Mouse (Mus musculus): ENCODE measurements around the gene Rnaseh2b. TPM values are rescaled to one million over a fixed set of nuclear protein-coding genes. Genes with fewer than 3 reads are reported as not detected.

The Rnaseh2b gene
- polyA plus RNA-seq, 2 experiments: 29.8 to 75.6 TPM

DNA sequence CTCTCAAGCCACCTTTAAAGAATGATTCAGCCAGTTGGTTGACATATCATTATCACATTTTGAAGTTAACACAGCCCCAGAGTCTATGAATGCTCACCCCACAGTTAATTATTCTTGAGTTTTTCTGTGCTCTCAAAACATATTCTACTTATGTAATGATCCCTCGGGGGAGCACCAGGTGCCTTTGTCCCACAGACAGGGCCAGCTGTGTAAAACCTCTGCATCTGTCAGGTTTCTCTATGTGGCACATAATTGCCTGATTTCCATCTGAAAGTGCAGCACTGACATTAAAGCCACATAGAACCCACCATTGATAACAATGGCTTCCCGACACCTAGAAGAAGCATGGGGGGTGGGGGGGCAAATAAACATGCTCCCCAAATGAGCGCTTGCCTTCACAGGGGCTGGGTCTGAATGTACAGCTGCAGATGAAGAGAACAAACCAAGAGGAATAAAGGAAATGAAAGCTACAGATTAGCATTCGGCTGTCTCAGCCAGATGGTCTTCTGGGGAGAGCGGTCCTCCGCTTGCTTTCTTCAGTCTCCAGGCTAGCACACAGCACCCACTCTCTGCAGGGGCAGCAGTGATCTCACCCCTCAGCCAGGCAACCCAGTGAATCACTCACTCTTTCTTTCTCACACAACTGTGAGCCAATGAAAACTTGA, 96.8 kb downstream of the Rnaseh2b start:
- DNase-seq (ENCODE audit: low read depth in 3 of 3, low spot score in 3 of 3) (no peak), ATAC-seq (ENCODE audit: insufficient read depth) (no peak)
- Histone ChIP-seq H3K27me3 (ENCODE audit: control insufficient read depth, insufficient read depth, low read length) (no peaks in the 10 kb centered on the region), H3K9me3 (ENCODE audit: control insufficient read depth, low read length) (no peaks in the 10 kb centered on the region), H3K4me2 (ENCODE audit: low read depth) (no peak overlapping the region), H3K4me1 (replicated peaks; ENCODE audit: control insufficient read depth in 2 of 2, insufficient read depth in 2 of 2, low read length in 1 of 2) (no peaks in the 10 kb centered on the region), H3K36me3 (replicated peaks; ENCODE audit: control insufficient read depth, insufficient read depth, low read depth) (no peaks in the 10 kb centered on the region), H3K27ac (no peak overlapping the region), H3K9ac (replicated peaks) (no peak overlapping the region), H3K4me3 (ENCODE audit: insufficient read depth in 1 of 2, low read depth in 2 of 2, low read length in 2 of 2) (no peak overlapping the region)
- no peak for TF ChIP-seq CTCF (IDR thresholded peaks at IDR 0.05; ENCODE audit: low read depth)
- TF ChIP-seq EP300 (IDR thresholded peaks at IDR 0.05; ENCODE audit: low read depth): no peak
- 65% methylated on average over 6 of the region's 6 CpGs for WGBS (ENCODE audit: insufficient replicate concordance)

- no peaks in the 10 kb centered on the region for H3K36me3 ChIP-seq (replicated peaks; ENCODE audit: control insufficient read depth, insufficient read depth, low read depth)
- no peak overlapping the region for H3K9ac ChIP-seq (replicated peaks)
- 54% methylated on average over 9 of the region's 9 CpGs for WGBS (ENCODE audit: insufficient replicate concordance)
- no peak overlapping the region for H3K4me2 ChIP-seq (ENCODE audit: low read depth)
- H3K9me3 ChIP-seq (ENCODE audit: control insufficient read depth, low read length): no peaks in the 10 kb centered on the region
- no peaks in the 10 kb centered on the region for H3K27me3 ChIP-seq (ENCODE audit: control insufficient read depth, insufficient read depth, low read length)
- no peak overlapping the region for H3K4me3 ChIP-seq (ENCODE audit: insufficient read depth in 1 of 2, low read depth in 2 of 2, low read length in 2 of 2)
- no peak for DNase-seq (ENCODE audit: low read depth in 3 of 3, low spot score in 3 of 3)
- no peaks in the 10 kb centered on the region for H3K4me1 ChIP-seq (replicated peaks; ENCODE audit: control insufficient read depth in 2 of 2, insufficient read depth in 2 of 2, low read length in 1 of 2)
- no peak for TF ChIP-seq CTCF (IDR thresholded peaks at IDR 0.05; ENCODE audit: low read depth)
- no peak for TF ChIP-seq EP300 (IDR thresholded peaks at IDR 0.05; ENCODE audit: low read depth)
- ATAC-seq (ENCODE audit: insufficient read depth): no peak
- H3K27ac ChIP-seq: no peak overlapping the region
Measured at GRCm38 (mm10) chr14:62389729-62390536, 97.5 kb downstream of the Rnaseh2b start.

DNA sequence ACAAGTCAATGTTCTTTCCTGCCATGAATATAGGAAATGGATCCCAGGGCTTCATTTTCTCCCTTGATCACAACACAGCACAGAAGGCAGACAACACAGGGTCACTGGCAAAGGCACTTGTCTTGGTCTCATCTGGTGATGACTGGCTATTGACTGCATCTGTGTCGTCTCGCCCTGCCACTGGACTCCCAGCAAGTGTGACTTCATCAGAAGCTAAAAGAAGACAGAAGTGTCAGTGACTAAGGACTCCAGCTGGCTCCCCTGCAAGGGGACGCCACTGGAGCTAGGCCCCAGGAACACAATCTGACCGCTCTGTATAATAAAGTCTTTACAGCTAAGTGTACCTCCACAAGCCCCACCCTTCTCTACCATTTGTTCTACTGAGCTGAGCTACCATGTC, 100.4 kb downstream of the Rnaseh2b start:
- Histone ChIP-seq H3K4me3 (ENCODE audit: insufficient read depth in 1 of 2, low read depth in 2 of 2, low read length in 2 of 2) (no peak overlapping the region), H3K27me3 (ENCODE audit: control insufficient read depth, insufficient read depth, low read length) (no peaks in the 10 kb centered on the region), H3K4me1 (replicated peaks; ENCODE audit: control insufficient read depth in 2 of 2, insufficient read depth in 2 of 2, low read length in 1 of 2) (no peaks in the 10 kb centered on the region), H3K36me3 (replicated peaks; ENCODE audit: control insufficient read depth, insufficient read depth, low read depth) (no peaks in the 10 kb centered on the region), H3K27ac (no peak overlapping the region), H3K4me2 (ENCODE audit: low read depth) (no peak overlapping the region), H3K9ac (replicated peaks) (no peak overlapping the region), H3K9me3 (ENCODE audit: control insufficient read depth, low read length) (no peaks in the 10 kb centered on the region)
- no peak for TF ChIP-seq CTCF (IDR thresholded peaks at IDR 0.05; ENCODE audit: low read depth)
- no peak for TF ChIP-seq EP300 (IDR thresholded peaks at IDR 0.05; ENCODE audit: low read depth)
- no peak for DNase-seq (ENCODE audit: low read depth in 3 of 3, low spot score in 3 of 3)
- ATAC-seq (ENCODE audit: insufficient read depth): no peak
- WGBS (ENCODE audit: insufficient replicate concordance): 66% methylated on average over 4 of the region's 4 CpGs

DNA sequence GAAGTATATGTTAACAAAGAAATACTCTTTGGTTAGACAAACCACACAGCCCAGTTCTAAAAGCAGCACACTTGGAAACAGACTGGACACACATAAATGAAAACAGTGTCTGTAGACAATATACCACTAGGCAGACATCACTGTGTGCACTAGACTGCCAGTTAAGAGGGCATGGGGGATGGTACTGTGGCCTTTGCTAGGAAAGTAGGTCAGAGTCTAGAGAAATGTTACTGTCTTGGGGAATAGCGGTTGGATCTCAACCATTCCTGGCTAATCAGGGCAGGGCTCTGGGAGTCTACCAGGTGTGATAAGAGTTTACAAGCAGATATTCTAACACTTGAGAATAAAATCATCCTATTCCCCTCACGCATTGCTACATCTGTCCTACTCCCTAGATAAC, 103.0 kb downstream of the Rnaseh2b start:
- Histone ChIP-seq H3K27me3 (ENCODE audit: control insufficient read depth, insufficient read depth, low read length) (no peaks in the 10 kb centered on the region), H3K9me3 (ENCODE audit: control insufficient read depth, low read length) (no peaks in the 10 kb centered on the region), H3K27ac (no peak overlapping the region), H3K36me3 (replicated peaks; ENCODE audit: control insufficient read depth, insufficient read depth, low read depth) (no peaks in the 10 kb centered on the region), H3K4me2 (ENCODE audit: low read depth) (no peak overlapping the region), H3K4me3 (ENCODE audit: insufficient read depth in 1 of 2, low read depth in 2 of 2, low read length in 2 of 2) (no peak overlapping the region), H3K4me1 (replicated peaks; ENCODE audit: control insufficient read depth in 2 of 2, insufficient read depth in 2 of 2, low read length in 1 of 2) (no peaks in the 10 kb centered on the region), H3K9ac (replicated peaks) (no peak overlapping the region)
- DNase-seq (ENCODE audit: low read depth in 3 of 3, low spot score in 3 of 3) (no peak), ATAC-seq (ENCODE audit: insufficient read depth) (no peak)
- WGBS (ENCODE audit: insufficient replicate concordance): 50% methylated on average over 2 of the region's 2 CpGs
- TF ChIP-seq EP300 (IDR thresholded peaks at IDR 0.05; ENCODE audit: low read depth): no peak
- TF ChIP-seq CTCF (IDR thresholded peaks at IDR 0.05; ENCODE audit: low read depth): no peak

DNA sequence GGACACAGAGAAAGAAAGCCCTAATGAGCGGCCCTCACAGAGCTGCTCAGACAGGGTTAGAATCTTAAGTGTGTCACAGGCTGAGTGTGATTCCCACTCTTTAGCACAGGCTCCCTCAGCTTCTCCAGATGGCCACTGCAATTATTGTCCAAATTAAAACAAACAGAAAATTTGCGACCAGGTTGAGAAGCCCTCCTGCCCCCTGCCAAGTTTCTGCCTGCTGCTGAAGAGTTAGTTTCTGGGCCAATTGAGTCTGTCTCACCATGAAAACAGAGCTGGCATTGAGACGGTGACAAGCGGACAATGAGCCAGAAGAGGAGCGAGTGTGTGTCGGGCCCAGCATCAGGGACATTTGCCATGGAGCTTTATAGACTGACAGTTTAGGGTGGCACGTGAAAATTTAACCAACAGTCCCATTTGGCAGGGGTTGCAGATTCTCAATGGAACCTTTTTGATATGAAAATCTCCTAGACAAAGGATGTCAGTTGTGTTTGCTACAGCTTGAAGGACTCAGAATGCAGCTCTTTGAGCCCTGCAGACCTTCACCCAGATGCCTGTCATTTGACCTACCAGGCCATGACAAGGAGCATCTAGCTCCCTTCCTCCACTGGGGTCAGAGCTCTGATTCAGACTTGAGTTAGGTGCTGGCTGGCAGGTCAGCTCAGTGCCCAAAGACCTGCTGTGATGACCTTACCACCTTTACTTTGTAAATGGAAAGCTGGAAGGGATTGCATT, 123.8 kb downstream of the Rnaseh2b start:
- TF ChIP-seq EP300 (IDR thresholded peaks at IDR 0.05; ENCODE audit: low read depth) (no peak), CTCF (IDR thresholded peaks at IDR 0.05; ENCODE audit: low read depth) (no peak)
- Histone ChIP-seq H3K27me3 (ENCODE audit: control insufficient read depth, insufficient read depth, low read length) (no peaks in the 10 kb centered on the region), H3K4me1 (replicated peaks; ENCODE audit: control insufficient read depth in 2 of 2, insufficient read depth in 2 of 2, low read length in 1 of 2) (no peaks in the 10 kb centered on the region), H3K9me3 (ENCODE audit: control insufficient read depth, low read length) (no peaks in the 10 kb centered on the region), H3K4me2 (ENCODE audit: low read depth) (no peak overlapping the region), H3K27ac (no peak overlapping the region), H3K9ac (replicated peaks) (no peak overlapping the region), H3K36me3 (replicated peaks; ENCODE audit: control insufficient read depth, insufficient read depth, low read depth) (no peaks in the 10 kb centered on the region), H3K4me3 (ENCODE audit: insufficient read depth in 1 of 2, low read depth in 2 of 2, low read length in 2 of 2) (no peak overlapping the region)
- WGBS (ENCODE audit: insufficient replicate concordance): 60% methylated on average over 7 of the region's 7 CpGs
- no peak for DNase-seq (ENCODE audit: low read depth in 3 of 3, low spot score in 3 of 3)
- no peak for ATAC-seq (ENCODE audit: insufficient read depth)

All from liver, embryonic 14.5 days (tissue).